Mouse (Mus musculus) gastrocnemius, adult 18-20 months (tissue): ENCODE measurements around the gene Smyd3. TPM values are rescaled to one million over a fixed set of nuclear protein-coding genes. Genes with fewer than 3 reads are reported as not detected.

Experiments used
- DNase-seq: peaks from one replicate; pipeline ENCODE4 v3.0.0; 2021; ENCODE audit warnings: low spot score
- total RNA-seq, 2 experiments: library from RNA; stranded (reverse); gene quantifications; 2 replicates each; pipeline ENCODE4 v1.2.3; 2021

Gene Smyd3
- total RNA-seq, 2 experiments from 2014 or later = 5.1 to 5.2 TPM

DNA sequence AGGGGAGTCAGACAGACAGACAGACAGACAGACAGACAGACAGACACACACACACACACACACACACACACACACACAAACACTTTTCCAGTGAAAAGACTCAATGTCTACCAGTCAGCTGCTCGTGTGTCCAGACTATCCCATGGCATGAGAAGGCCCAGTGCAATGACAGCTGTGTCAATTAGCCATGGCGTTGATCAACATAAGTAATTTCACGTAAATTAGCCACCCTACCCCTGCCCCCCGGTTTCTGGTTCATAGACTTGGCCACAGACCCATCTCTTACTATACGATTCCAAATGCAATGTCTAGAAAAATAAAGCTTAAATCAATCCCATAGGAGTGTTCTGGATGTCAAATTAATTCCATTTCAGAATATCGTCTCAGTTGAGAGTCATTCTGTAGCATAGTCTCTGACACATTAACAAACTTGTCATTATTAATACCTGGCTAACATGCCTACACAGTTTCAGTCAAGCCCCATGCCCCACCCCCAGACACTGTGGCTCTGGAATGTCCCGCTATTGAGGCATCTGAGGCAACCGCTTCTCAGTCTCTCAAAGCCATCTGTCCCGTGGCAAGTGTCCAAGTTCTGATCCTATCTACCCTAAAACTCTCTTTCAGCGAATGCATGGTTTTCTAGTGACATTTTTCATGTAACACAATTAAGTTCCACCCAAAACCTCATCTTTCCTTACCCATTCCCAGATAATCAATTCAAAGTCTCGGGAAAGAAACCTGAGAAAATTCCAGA is 395.2 kb downstream of the Smyd3 start:
- DNase-seq = no peak

DNA sequence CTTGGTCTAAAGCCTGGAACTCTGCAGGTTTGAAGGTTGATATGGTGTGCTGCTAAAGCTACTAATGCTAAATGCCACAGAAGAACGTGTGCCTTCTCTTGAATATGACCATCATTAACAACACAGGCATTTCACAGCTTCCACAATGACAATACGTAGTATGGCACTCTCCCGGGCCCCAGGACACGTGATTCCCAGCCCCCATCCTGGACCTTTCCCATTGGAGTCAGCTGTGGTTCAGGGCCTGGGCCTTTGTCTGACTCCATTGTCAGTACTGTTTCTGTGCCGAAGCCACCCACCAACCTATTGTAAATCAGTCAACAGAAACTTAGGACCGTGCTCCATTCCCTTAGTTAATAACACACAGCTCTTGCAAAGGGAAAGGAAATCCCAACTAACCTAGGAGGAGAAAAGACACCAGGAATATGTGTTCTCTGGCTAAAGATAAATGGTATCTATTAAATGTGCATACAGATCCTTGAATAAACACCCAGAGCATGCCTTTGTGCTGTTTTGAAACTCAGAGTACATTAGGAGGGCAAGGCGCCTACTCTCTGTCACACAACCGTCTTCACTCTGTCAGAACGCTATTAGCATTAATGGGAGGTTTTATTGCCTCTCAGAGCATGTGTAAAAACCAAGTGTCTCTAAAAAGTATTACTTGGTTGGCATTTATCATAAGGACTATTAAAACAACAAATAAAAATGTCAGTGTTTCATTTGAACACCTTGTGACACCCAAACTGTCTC is 397.4 kb downstream of the Smyd3 start:
- DNase-seq = no peak

DNA sequence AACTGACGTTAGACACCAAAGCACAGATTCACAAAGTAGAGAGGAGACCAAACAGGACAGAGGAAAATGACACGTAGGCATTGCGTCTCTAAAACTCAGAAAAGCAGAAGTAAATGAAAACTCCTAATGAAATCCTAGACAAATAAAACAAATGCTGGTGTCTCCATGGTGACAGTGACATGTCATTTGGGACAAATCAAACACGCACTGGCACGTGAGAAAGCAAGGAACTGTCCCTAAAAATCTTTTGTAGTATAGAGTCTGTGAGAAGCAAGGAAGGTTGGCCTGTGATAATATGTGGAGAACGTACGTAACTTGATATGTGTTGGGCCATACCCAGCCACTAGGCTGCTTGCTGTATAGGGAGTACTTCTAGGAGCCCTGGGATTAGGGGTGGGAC is 399.2 kb downstream of the Smyd3 start:
- DNase-seq = no peak

DNA sequence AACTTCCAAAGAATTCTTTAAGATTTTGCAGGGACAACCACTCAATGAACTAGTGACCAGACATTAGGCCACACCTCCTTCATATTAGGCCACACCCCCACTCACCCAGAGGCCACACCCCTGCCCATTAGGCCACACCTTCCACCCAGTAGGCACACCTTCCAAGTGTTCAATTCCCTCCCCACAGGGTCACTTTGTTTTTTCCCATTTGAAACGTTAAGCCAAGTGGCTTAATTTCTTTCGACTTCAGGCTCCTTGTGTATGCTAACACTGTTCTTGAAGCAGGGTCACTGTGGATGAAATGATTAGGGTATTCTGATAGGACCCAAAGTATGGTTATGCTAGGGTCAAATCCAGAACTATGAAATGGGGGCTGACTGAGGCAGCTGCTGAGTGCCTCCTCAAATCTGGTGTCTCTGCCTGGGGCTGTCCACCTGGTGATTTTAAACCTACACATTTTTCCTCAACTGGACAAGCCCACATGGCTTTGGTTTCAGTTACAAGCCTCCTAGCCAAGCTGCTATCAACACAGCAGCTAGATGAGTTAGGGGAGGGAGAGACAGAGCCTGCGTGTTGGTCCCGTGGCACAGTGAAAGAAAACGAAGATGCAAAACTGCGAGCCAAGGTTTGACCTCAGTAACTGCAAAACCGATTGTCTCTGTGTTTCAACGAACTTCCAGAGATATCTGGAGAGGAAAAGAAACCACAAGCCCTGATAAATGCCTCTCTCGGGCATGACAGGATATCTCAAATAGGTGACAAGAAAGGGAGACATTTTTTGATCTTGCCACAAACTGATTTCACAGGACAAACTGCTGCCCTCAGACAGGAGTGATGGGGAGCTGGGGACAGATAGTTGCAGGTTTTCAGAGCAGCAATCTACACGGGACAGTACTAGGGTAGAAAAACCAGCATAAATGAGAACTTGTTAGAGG is 400.8 kb downstream of the Smyd3 start:
- no peak for DNase-seq

DNA sequence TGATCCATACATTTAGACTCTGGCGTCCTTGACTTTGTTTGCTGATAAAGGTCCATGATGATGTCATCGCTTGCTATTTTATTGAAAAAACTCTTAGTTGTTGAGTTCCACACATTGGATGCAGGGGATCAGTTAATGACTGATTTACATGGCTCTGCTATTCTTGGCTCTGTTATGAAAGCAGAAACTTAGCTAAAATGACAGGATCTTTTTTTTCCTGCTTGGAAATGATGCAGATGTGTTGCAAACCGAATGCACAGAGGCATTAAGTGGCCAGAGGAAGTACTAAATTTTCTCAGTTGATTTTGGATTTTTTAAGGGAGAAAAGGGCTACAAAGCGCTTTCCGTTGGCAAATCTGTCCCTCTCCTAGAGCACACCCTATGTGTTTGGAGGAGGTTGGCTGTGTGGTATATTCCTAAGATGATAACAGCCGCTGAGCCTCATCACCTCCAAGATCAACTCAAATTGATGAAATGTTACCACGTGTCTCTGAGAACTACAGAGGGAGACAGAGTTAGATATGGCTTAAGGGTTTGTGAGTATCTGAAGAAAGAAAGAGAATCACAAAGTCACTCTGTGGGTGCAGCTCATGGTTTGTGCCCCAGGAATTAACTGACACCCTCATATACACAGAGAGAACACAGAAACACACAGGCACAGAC is 402.9 kb downstream of the Smyd3 start:
- DNase-seq = no peak

DNA sequence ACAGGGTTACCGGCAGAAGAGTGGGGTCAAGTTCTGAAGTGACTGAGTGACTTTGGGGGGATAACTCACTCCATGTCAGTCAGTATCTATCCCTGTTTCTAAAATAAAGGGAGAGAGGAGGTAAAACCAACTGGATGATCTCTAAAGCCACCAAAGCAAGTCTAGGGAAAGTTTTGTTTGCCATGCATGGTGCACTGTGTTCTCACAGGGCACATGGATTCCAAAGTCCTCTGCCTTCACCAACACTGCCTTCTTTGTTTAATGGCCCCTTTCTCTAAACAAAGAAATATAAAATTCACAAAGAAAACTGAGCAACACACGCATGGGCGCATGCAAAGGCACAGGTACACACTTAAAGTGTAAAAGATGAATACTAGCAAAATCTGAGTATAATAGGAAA is 403.5 kb downstream of the Smyd3 start:
- no peak for DNase-seq

DNA sequence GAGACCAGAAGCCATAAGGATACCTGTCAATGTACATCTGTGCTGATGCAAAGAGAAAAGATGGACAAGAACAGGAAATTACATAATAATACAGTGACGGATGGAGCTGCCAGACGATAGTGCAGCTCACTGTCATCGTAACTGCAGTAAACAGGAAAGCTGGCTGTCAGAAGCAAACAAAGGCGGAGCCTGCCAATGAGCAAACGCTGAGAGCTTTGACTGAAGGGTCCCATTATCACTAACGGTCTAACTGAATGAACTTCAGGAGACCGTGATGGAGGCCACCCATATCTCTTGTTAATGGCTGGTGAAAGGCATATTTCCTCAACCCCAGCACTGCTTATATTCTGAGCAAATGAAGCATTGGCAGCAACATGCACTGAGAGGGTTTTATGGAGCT is 409.1 kb downstream of the Smyd3 start:
- no peak for DNase-seq

DNA sequence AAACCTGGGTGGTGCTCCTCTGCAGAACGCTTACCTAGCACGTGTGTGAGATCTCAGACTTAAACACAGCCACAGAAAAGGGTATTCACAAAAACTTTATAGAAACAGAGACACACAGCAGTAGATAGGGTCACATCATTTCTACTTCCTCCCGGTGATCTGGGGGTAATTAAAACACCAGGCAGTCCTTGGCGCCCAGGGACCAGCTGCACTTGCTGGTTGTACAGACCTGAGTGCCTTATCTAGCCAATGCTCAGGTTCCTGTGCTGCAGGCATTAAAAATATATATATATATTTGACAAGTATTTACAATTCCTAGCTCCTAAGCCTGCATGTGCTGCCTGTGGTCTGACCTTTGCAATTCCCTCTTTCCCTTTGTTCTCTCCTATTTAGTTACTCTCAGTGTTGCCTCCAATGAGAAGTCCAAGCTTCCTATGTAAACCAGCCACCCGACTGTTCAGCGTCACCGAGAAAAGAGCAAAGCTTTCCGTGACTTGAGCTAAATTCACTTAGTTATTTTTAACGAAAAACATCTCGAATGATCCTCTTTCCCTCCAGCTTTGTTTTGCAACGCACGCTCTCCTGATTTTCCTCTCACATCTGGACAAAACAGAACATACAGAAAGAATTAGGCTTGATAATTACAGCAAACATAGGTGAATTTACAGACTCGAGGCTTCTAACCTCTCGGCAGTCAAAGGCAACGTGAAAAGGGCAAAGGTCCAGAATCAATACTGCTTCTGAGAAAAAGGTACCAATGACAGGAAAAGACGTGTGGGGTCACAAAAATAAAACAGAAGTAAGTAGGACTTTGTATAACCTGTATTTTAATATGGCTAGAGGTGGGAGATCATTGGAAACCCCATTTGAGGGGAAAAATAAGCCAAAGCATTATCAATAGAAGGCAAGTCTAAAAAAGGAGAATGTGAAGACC is 409.8 kb downstream of the Smyd3 start:
- no peak for DNase-seq

DNA sequence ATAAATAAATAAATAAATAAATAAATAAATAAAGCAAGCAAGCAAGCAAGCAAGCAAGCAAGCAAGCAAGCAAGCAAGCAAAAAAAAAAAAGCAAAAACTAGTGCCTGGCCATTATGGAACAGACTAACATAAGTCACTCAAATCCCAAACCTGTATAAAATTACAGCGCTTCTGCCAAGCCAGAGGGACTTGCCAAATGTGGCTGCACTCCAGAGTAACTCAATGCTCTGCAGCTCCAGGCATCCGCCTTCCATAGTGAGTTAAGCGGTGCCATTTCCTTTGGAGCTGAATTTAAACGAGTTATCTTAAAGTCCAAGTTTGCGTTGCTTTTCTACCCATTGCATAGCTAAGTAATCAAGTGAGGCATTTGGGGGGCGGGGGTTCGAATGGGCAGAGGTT is 410.6 kb downstream of the Smyd3 start:
- DNase-seq = peak; percentile 84

DNA sequence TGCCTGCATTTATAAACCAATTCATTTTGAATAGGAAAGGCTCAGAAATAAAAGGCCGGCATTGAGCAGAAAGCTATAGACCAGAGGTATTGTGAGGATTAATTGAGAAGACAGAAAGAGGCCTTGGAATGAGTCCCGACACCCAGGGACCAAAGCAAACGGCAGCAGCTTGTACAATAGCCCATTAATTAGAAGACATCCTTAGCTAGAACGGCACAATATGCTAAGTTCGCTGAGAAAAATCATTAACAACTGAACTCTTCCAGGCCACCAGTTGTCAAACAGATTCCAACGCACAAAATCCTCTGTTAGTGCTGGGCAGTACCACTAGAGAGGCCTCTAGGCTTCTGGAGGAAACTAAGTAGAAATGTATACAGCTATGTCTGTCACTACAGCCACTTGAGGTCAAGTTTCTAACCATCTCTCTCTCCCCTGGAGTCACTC is 411.1 kb downstream of the Smyd3 start:
- DNase-seq = peak; percentile 2

DNA sequence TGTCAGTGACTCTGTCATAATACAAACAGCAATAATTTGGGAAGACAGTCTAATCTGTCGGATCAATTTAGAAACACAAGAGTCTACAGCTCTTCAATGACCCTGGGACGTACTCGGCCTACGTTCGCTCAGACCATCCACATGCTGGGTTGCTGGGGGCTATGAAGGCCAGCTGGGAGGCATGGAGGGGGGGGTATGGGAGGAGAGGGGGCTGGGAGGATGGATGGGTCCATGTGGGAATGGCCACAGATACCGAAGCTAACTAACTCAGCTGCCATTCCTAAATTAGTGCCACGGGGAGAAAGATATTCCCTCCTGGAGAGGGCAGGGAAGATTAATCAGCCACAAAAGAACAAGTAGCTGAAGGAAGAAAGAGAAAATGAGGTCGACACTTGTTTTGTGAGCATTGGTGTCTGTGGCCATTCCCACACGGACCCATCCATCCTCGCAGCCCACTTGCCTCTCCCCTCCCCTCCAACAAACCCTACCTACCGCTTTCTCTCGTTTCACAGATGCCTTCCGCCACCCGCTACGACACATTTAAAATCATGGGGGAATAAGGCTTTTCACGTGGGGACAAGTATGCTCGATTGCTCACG is 411.6 kb downstream of the Smyd3 start:
- no peak for DNase-seq

DNA sequence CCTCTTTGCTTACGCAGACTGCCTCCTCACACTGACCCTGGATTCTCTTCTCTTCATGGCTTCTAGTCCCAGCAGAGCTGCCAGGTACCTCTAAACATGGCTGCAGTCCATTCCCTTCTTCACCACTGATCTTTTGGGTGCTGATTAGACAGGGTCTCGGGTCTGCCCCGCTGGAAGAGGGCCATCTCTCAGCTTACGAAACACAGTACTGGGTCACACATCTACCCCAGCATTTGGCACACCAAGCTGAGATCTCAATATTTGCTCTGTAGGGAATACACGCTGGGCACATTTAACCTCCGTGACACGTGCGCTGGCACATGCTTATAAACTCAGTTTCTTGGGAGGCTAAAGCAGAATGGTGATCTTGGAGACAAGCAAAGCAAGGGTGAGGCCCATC is 413.4 kb downstream of the Smyd3 start:
- no peak for DNase-seq

DNA sequence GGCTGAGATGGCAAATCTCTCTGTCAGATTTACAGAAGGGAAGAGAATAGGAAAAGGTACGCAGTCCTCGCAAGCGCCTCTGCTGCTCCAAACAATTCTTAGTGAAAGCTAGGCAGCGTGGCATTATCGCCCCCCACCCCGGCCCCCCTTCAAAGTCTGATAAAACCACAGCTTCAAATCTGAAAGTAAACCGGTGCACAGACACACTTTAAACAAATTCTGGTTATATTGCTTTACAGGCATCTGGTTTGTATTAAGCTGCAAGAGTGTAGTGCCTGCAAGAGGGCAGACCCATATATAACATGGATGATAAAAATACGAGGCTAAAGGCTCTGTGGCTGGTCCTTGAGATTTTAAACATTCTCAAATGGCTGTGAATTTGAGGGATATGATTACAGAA is 420.8 kb downstream of the Smyd3 start:
- DNase-seq = no peak

DNA sequence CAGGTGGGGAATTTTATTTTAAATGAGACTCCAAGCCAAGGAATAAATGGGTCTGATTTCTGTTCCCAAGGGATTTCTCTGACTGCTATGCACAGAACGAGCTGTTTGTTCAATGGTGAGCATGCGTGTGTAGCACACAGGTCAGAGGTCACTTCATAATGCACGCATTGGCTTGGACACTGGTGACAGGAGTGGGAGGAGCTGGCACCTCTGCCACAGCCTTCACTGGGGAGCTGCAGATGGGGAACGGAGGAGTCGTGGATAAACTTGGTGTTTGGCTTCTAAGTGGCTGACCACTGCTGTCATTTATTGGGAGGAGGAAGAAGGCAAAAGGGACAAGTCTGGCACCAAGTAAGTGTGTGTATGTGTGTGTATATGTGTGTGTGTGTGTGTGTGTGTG is 421.5 kb downstream of the Smyd3 start:
- no peak for DNase-seq

DNA sequence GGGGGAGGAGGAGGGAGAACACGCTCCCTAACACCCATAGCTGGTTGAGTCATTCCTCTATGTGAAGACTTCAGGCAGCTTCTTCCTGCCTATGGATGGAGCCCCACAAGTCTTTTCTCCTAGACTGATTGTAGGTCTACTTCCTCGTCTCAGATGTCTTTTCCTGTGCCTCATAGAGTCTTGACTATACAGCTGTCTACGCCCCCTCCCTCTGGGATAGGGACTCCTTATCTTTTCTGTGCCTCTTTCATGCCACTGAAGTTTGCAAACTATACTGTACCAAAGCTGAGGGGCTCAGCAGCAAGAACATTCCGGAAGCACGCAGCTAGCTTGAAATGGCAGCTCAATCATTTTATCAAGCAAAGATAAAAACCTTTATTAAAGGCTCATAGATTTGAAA is 428.7 kb downstream of the Smyd3 start:
- DNase-seq = no peak

DNA sequence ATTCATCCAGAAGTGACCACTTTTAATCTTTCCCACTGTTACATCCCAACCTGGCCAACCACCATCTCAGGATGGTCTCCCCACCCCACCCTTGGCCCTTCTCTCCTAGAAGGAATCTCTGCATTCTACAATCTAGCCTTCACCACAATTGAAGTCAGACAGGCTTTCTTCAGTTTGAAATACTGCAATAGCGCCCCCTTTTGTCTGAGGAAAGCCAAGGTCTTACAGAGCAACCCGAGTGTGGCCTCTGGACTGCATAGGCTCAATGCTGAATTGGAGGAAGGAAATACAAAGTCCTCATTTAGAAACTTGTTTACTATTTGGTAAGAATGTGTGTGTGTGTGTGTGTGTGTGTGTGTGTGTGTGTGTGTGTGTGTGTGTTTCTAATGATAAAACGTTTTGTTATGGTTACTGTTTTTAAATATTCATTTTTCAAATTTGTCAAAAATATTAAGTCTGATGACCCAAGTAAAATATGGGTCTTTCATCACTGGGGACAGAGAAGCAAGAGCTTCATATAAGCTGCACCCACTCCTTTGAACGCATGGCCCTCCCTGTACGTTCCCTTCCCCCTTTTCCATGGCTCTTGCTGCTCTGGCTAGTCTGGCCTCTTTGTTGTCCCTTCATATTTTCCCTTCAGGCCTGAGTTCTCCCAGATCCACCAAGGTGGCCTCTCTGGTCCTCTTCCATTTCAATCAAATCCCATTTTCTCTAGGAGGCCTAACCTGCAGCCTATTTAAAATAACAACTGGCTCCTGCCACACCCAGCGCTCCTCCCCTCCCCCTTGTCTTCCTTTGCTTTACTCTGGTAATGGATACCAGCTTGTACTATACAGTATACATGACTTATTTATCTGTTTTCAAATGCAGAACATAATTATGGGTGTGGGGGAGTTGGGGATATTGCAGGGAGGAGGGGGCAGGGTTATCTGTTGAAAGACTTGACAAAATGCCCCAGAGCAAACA is 430.5 kb downstream of the Smyd3 start:
- DNase-seq = no peak

DNA sequence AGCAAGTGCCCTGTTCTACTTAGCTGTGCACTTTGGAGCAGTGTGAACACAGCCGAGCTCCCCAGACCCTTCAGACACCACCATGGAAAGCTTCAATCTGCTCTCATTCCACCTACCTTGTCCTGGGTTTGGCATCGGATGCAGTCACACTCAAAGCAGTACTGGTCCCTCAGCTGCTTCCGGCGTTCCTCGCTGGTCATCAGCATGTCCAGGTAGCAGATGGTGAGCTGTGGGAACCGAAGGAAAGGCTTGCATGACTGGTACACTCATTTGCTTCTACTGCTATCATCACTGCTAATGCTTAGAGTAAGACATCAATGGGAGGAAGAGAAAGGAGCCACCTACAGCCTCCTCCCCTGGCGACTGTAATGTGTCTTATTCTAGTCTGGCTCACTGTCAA is 431.6 kb downstream of the Smyd3 start:
- no peak for DNase-seq

DNA sequence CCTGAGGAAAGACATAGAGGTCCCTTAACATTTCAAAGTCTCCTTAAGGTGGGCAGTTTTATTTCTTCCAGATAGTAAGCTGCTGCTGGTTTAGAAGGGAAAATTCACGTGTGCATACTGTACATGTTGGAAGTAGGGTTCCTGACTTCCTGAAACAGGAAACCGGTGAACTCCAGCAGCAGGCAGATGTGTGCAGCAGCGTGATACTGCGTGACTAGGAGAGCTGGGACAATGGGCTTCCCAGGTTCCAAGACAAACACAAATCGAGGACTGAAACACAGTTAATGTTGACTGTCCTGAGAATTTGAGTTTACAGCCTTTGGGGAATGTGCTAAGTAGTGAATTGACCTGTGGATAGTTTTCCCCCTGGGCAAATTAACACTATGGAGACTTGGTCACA is 434.7 kb downstream of the Smyd3 start:
- no peak for DNase-seq

DNA sequence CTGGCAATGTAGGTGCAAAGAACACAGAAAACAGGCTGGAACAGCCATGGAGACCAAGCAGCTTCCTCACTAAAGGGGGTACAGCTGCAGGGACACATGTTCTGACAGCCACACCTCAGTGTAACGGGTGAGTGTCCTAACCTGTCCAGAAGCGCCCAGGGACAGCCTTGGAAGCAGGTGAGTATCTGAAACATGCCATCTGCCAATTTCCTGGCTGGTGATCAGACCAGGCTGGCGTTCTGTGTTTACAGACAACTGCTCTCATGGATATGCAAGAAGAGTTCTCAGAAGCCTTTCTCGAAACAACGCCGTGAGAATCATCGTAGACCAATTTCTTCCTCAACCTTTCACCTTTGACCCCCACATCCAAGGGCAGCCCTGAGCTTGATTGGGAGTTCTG is 444.0 kb downstream of the Smyd3 start:
- no peak for DNase-seq
